Mouse (Mus musculus): Measurements from ENCODE around the gene Runx1.

Runx1 gene

DNA sequence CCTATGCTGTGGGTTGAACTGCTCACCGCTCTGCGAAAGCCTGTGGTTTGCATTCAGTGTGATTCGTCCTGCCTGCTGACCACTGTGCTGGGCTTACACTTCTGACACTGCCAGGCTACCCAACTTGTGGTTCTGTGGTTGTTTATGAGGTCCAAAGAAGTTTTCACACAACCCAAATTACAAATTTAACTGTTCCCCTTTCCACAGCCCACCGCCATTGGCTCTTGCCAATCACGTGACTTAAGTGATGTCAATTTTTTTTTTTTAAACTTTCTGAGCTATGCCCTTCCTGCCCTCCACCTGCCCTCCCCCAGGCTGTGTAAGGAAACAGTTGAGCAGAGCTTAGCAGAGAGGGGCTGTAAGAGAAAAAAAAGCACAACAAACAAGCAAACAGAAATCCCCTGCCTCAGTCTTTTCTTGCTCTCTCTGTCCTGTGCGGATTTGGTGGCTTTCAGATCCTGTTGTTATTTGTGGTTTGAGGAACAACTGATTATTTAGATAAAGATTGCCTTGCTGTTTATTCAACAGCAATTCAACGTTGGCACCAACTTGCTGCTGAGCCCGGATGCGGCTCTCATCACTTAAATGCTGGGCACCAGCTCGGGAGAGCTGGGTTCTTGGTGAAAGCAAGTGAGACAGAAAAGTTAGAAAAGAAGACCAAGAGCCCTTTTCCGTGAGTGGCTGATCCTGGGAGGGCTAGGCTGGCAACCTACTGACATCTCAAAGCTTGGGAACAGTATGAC lies at the start of gene Runx1:
Gene Runx1, minus strand, starts transcription at position 242 of the 743 bp plus-strand sequence.
- DNase-seq (ENCODE audit: low read depth, low spot score), result no peak

DNA sequence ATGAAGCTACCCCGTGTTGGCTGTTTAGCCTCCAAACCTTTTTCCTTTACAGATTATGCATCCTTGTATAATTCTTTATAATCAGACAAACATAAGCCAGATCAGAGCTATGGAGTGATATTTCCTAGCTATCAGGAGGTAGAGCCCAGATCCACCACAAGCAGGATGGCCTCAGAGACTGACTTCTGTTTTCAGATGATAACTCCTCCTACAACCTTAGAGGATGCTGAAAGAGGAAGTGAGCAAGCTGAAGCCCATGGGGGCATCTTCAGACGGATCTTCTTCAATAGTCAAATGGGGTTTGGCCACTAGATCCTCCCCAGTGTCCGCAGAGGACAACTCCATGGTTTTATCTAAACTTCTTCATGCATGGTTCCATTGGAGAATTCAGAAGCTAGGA lies 48.1 kb upstream of the Runx1 start:
- DNase-seq (ENCODE audit: low read depth, low spot score), result no peak

DNA sequence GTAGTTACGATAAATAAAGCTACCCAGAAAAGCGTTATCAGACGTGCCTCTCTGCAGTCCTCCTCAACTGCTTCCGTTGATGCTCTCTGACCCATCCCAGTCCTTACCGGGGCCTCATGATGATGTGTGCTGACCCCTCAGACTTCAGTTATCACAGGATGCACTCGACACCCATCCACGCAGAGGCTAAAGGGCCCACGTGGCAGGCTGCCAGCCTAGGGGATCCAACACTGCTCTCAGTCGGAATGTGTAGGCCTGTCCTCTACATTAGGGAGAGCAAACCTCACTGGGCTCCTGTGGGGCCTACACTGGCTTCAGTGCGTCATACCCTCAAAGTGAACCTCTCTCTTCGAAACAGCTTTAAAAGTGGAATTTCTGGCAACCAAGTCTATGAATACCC lies 45.8 kb upstream of the Runx1 start:
- no peak for DNase-seq (ENCODE audit: low read depth, low spot score)

DNA sequence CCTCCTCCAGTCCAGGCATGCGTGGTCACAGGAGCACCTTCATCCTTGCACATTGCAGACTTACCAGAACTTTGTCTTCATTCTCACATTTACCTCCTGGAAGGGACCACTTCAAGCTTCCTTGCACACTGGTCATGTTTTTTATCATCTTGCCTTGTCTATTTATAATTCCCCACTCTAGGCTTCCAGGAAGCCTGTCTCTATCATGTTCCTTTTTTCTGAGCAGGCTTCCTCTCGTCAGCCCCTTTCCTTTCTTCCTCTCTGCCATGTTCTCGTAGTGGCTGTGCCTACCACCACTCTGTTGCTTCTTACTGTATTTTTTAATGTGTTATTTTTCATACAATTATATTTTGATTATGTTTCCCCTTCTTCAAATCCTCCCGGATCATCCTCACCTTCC lies 42.6 kb upstream of the Runx1 start:
- DNase-seq (ENCODE audit: low read depth, low spot score), result no peak

DNA sequence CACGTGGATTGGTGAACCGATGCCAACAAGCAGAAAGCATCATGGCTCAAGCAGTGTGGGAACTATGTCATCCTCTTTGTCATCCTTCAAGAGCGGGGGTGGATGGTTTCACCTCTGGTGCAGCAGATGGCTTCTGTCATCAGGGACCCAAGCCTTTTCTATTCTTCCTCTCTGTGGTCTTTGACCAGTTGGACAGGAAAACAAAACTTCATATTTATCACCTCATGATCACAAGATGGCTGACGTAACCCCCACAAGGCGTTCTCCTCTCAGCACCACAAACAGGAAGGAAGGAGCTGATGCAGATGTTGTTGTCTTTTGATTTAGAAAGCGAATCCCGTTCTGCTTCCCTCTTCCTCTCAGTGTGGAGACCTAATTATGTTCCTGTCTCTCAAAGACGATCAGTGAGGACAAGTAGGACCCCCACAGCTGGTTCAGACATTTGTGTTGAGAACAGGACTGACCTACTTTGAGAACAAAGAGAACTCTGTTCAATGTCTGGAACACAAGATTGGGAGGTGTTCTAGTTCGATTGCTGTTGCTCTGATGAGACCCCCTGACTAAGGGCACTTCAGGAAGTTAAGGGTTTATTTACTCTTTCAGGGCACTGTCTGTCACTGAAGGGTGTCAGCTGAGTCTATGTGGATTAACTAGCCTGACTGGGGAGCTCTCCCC lies 41.4 kb upstream of the Runx1 start:
- no peak for DNase-seq (ENCODE audit: low read depth, low spot score)

DNA sequence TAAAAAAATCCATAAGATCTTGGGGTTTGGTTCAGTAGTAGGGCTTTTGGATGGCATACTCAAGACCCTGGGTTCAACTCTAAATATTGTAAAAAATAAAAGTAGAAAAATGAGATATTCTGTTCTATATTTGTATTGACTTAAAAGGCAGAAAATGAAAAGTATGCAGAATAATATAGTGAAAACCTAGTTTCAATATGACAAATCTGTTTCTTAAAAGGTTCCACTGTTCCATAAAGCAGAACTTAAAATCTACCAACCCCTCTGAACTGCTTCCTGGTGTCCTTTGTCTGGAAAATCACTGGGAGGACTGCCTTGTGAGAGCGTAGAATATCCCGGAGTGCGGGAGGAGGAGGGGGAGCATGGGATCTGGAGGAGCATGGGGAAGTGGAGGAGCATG lies 39.4 kb upstream of the Runx1 start:
- DNase-seq (ENCODE audit: low read depth, low spot score), result no peak

DNA sequence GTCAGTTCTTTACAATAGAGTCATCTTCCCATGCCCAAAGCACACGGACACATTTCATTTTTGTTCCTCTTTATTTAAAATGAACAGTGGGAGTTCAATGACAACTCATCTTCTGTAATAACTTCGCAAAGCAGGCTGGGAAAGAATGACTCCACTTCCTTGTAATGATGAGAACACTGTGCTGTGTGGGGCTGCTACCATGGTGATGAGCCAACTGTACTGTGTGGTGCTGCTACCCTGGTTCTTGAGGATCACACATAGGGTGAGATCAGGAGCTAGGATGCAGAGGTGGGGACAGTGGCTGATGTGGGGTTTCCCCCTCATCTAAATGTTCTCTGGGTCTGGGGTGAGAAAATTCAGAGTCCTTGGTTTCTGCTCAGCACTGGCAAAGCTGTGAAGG lies 38.2 kb upstream of the Runx1 start:
- no peak for DNase-seq (ENCODE audit: low read depth, low spot score)

DNA sequence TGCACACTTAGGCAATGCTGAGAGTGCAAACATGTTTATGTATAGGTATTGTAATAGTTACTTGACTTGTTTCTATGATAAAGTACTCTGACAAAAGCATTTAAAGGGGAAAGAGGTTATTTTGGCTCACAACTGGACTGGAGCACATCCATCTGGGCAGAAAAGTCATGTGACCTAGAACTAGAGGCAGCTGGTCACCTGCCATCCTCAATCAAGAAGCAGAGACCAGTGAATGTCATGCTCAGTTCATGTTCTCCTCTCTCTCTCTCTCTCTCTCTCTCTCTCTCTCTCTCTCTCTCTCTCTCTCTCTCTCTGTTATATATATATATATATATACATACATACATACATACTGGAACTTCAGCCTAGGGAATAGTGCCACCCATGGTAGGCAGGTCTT lies 37.2 kb upstream of the Runx1 start:
- no peak for DNase-seq (ENCODE audit: low read depth, low spot score)

DNA sequence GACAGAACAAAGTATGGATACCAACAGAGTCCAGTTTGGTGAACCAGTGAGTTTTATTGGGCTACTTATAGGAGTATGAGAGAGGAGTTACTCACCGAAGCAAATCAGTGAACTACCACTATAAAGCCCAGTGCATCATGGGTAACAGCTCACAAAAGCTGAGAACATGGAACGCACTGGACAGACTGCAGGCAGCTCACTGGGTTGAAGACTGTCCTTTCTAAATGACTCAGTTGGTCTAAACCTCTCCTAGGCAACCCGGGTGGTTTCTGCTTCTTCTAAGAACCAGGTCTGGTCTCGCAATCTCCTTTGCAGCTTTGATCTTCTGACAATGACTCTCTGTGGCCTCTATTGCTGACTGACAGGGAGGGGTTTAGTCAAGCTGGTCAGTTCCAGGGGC lies 36.5 kb upstream of the Runx1 start:
- no peak for DNase-seq (ENCODE audit: low read depth, low spot score)

DNA sequence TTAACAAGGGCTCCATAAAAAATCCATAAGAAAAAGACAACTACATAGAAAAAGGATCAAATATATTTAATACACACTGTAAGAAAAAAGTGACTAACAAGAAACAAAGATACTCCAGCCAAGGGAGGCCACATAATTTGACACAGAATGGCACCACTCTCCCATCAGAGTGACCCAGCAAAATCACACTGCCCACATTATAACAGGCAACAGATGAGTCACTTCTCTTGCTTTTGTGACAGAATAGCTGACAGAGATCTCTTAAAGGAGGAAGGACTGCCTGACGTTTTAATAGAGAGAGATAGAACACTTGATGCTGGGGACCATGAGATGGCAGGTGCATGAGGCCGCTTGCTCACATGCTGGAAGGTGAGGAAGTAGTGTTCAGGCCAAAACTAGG lies 35.6 kb upstream of the Runx1 start:
- no peak for DNase-seq (ENCODE audit: low read depth, low spot score)

DNA sequence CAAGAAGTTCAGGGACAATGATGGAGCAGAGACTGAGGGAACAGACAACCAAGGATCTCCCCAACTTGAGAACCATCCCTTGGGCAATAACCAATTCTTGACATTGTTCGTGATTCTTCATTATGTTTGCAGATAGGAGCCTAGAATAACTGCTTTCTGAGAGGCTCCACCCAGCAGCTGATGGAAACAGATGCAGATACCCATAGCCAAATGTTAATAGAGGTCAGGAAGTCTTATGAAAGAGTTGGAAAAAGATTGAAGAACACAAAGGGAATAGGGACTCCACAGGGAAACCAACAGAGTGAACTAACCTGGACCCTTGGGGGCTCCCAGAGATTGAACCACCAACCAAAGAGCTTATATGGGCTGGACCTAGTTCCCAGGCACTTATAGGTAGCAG lies 34.7 kb upstream of the Runx1 start:
- no peak for DNase-seq (ENCODE audit: low read depth, low spot score)

DNA sequence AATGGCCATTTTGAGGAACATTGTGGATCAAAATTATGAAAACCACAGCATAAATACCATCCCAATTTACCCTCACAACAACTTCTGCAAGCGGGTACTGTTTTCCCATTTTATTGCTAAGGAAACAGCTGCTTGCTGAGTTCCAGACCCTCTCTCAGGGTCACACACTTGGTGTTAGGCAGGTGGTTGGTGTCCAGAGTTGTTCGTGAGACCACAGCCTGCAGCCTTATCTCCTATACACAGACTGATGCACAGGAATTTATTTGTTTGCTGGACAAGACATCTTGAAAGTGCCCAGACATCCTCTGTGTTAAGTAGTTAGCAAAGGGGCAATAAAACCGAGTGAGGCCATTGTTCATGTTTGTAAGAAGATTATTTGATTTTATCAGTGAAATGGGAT lies 30.8 kb upstream of the Runx1 start:
- DNase-seq (ENCODE audit: low read depth, low spot score), result no peak

DNA sequence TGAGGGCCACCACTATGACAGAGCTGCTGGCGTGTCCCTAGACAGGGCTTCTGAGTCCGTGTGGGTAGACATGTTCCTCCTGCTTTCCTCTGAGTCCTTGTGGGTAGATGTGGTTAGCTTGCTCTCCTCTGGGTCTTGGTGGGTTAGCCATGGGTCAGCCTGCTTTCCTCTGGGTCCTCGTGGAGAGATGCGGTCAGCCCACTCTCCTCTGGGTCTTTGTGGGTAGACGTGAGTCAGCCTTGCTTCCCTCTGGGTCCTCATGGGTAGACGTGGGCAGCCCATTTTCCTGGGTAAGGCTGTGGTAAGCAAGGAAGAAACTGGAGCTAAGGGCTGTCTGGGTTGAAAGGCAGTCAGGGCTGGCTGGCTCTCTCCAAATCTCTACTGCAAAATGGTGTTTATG lies 26.3 kb upstream of the Runx1 start:
- DNase-seq (ENCODE audit: low read depth, low spot score), result no peak

DNA sequence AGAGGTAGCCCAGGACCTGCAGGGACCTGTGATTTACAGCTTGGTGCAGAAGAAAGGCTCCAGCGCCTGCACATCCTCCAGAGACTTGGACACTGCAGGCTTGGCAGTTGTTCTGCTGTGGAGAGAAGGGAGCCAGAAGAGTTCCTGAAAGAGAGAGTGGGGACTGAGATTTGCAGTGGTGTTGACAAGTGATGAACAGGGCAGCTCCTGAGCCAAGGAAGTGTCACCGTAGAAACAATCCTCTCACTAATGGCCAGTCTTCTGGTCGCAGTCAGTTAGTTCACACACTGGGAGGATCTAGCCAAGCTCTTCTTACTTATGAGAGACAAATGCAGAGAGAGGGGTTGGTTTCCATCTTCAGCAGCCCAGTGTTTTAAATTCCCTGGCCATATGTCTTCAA lies 24.5 kb upstream of the Runx1 start:
- DNase-seq (ENCODE audit: low read depth, low spot score), result no peak

DNA sequence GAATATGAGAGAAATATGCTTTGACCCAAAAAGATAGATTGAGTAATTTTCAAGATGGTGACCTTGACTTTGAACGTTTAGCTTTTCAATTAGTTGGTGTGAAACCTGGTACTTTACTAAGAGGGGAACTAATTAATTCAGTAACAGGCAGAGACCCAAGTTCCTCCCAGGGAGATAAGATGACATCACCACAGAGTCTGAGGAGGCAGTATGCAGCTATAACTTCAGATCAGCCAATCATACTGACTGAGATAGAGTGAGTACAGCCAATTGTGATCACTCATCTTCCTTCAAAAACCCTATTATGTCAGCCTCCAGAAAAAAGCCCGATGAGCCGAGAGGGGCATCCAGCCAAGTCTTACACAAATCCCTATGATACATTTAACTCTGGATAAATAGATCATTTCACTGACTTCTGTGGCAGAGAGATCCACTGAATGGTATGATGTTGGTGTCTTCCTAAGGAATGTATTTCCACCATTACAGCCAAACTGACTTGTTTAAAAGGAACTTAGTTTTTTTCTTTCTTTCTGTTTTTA lies 21.9 kb upstream of the Runx1 start:
- DNase-seq (ENCODE audit: low read depth, low spot score), result no peak

DNA sequence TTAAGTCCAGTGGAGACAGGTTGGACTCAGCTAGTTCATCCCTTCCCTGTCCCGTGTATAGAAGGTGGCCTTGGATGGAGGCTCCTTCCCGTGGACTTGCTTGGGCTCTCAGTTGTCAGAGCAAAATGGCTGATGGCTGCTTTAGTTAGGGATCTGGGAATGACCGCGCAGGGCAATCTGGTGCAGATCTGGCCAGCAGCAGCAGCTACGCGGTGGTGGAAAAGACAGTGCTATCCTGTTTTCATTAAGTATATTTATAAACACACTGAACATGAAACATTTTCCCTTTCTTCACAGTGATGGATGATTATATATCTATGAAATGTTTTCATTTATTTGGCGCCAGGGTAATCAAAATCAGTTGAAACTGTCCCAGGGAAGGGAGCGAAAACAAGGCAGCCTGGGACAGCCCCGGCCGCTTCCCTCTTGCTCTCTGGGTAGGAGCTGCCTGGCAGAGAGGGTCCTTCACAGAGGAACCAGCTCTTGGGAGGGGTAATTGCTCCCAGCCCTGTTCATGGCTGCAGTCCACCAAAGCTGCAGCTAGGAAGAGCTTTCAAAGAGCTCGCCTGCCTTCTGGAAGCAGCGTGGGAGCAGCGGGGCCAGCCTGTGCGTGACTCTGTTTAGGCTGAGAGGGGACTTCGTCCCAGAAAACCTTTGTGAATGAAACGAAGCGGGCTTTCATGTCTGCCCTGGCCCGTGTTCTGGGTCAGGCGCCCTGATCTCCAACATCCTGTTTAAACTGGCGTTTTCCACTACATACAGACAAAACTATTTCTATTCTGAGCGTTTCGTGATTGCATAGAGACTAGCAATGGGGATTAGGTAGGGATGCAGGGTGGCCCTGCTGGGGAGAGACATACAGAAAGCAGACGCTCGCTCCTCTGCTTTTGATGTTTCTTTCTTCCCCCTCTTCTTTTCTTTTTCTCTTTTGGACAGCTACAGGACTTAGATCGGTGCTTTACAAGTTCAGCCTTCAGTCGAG lies 19.6 kb upstream of the Runx1 start:
- no peak for DNase-seq (ENCODE audit: low read depth, low spot score)

DNA sequence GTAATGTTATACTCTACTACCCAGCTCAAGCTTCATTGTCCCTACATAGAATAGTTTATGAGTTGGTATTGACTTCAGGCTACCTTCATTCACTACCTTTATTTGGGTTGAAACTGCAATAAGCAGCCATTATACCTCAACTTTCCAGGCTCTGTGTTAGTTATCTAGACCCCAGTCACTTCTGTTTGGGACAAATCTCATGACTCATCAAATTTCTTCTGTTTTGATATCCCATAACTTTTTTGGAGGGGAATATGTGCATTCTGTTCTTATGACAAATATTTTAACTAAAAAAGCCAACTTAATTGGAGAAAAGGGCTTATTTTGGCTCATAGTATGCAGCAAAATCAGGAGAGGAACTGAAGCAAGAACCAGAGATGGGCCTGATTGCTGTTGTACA lies 12.8 kb upstream of the Runx1 start:
- no peak for DNase-seq (ENCODE audit: low read depth, low spot score)

DNA sequence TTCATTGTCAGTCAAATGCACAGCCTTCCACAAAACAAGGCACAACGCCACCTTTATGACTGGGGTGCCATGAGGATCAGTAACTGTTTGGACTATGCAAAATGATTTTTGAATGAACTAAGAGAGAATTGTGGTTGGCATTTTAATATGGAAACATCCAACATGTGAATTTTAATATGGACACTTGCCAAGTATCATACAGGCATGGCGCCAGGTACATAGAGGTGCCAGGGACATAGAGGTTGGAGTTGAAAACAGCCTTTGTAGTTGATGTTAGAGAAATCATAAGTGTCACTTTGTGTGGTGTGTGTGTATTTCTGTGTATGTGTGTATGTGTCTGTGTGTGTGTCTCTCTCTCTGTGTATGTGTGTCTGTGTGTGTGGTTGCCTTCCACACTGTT lies 5.4 kb upstream of the Runx1 start:
- DNase-seq (ENCODE audit: low read depth, low spot score), result no peak

DNA sequence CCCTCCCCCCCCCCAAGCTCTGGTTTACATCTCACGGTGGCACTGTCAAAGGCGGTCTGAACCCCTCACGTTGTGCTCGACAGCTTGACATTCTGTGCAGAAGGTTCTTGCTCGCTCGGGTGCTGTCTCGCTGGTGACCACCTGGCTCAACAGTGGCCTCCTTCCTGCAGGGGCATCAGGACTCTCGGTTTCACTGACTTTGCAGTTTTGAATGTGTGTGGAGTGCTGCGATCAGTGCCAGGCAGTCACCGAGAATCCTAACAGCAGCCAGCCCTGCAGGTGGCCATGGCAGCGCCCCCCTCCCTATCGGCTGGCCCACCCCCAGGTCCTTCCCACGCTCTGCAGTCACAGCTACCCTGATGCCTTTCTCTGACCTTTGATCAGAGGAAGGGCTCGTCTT lies 4.5 kb upstream of the Runx1 start:
- DNase-seq (ENCODE audit: low read depth, low spot score), result no peak

DNA sequence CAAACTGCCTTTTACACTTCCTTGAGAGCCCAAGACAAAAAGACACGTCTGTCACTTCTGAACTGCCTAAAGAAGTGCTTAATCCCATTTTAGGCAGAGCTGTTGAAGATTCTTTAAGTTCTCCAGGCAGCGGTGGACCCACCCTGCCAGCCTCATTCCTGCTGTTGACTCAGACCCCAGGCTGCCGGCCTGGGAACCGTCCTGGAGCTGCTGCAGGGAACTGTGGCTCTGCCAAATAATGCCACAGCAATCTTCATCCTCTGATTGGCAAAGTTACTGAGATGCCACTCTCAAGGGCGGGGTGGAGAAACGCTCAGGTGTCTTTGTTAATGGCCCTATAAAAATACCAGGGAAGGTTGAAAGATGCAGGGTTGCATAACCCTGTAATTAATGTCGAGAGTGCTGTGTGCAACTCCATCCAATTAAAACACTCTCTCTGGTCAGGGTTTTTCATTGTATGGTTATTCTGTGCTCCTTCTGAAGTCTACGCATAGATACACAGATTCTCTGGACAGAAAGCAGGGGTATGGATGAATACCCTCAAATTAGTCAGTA lies 2.4 kb upstream of the Runx1 start:
- DNase-seq (ENCODE audit: low read depth, low spot score), result no peak

DNA sequence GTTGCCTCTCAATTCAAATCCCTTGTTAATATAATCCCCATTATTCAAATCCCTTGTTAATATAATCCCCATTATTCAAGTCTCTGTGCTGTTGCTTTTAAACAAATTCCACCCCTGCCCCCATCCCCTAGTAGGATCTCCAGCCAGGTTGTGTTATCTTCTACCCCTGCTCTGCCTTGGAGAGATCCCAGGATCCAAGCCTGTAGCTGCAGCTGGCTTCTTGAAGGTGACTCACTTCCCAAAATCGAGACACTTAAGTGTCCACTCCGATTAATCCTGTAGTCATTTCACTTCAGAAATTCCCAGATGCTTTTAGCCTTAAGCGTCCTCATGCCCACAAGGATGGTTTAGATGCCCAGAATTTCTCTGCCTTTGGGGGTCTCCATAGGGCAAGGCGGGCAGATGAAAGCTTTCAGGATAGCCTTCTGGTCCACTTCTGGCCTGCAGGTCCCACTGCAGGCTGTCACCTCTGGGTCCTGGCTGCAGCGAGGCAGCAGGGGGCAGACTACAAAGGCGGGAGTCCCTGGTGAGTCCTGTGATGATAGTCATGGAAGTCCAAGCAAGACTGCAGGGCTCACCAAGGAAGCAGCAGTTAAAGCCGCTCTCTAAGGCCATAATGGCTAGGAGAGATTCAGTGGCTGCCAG lies 1.8 kb upstream of the Runx1 start:
- DNase-seq (ENCODE audit: low read depth, low spot score), result no peak
